Mouse (Mus musculus) MEL (cell line): ENCODE measurements at regions not wholly inside any gene's neighbourhood (a gene's known extent, or its start where the extent isn't known, plus 50 kb on each side); places are given as distances from the start of the nearest gene placed in this dataset.

Experiments
- DNase-seq: peaks from one replicate; pipeline ENCODE4 v3.0.0; 2011; ENCODE audit warnings: low read depth, low spot score
- H3K27ac ChIP-seq: 2 replicates; pipeline ENCODE4 v1.5.1; 2012; ENCODE audit warnings: low read depth, mild to moderate bottlenecking, control low read depth, low read length, moderate library complexity; ENCODE audit not compliant: control insufficient read depth
- H3K27me3 ChIP-seq, 2 experiments: fragments of 150-350 bp in 1 of 2; sonication (generic) in 1 of 2; 2 replicates each; pipeline ENCODE4 v1.6.1; 2012; ENCODE audit warnings: low read length in 2 of 2, mild to moderate bottlenecking in 2 of 2, improper control_type of control experiment in 1 of 2, moderate library complexity in 1 of 2; ENCODE audit not compliant: insufficient read depth in 2 of 2, control insufficient read depth in 1 of 2
- H3K36me3 ChIP-seq, 2 experiments: 2 replicates each; pipeline ENCODE4 v1.6.1; 2012 to 2014; ENCODE audit warnings: low read length in 2 of 2, improper control_type of control experiment in 1 of 2, inconsistent platforms in 1 of 2, mild to moderate bottlenecking in 1 of 2; ENCODE audit not compliant: insufficient read depth in 2 of 2, control insufficient read depth in 1 of 2
- H3K4me1 ChIP-seq, 2 experiments: fragments of 150-350 bp in 1 of 2; sonication (generic) in 1 of 2; 2 replicates each; pipeline ENCODE4 v1.6.1; 2012; ENCODE audit warnings: low read length in 2 of 2, improper control_type of control experiment in 1 of 2, mild to moderate bottlenecking in 1 of 2; ENCODE audit not compliant: insufficient read depth in 2 of 2, control insufficient read depth in 1 of 2
- H3K4me3 ChIP-seq, 2 experiments: fragments of 150-350 bp in 1 of 2; sonication (generic) in 1 of 2; 2 replicates each; pipeline ENCODE4 v1.5.1; 2012; ENCODE audit warnings: low read depth in 2 of 2, low read length in 2 of 2, mild to moderate bottlenecking in 2 of 2, moderate library complexity in 2 of 2, control low read depth in 1 of 2, improper control_type of control experiment in 1 of 2; ENCODE audit not compliant: control insufficient read depth in 1 of 2, insufficient read depth in 1 of 2
- H3K79me2 ChIP-seq: 2 replicates; pipeline ENCODE4 v1.6.1; 2012; ENCODE audit warnings: mild to moderate bottlenecking, low read length, moderate library complexity; ENCODE audit not compliant: control insufficient read depth, poor library complexity, insufficient read depth
- H3K9ac ChIP-seq: 2 replicates; pipeline ENCODE4 v1.6.1; 2012; ENCODE audit warnings: low read depth, mild to moderate bottlenecking, control low read depth, low read length, moderate library complexity; ENCODE audit not compliant: control insufficient read depth, poor library complexity, severe bottlenecking
- H3K9me3 ChIP-seq: fragments of 150-350 bp; sonication (generic); replicated peaks from 2 replicates; pipeline ENCODE4 v1.6.1; 2012; ENCODE audit warnings: mild to moderate bottlenecking, low read length, improper control_type of control experiment, moderate library complexity; ENCODE audit not compliant: insufficient read depth
- BHLHE40 ChIP-seq: IDR thresholded peaks from 2 replicates; pipeline ENCODE4 v1.6.1; 2012; ENCODE audit warnings: low read depth, mild to moderate bottlenecking, inconsistent platforms, low read length, improper control_type of control experiment, borderline replicate concordance
- CTCF ChIP-seq, 3 experiments: IDR thresholded peaks in 2 of 3; conservative IDR thresholded peaks in 1 of 3; 2 replicates each; pipeline ENCODE4 v1.5.1; 2011 to 2012; ENCODE audit warnings: low read length in 3 of 3, low read depth in 2 of 3, mild to moderate bottlenecking in 2 of 3, improper control_type of control experiment in 1 of 3, inconsistent platforms in 1 of 3, mixed read lengths in 1 of 3, moderate library complexity in 1 of 3; ENCODE audit not compliant: control insufficient read depth in 1 of 3, insufficient read depth in 1 of 3, poor library complexity in 1 of 3, severe bottlenecking in 1 of 3
- EP300 ChIP-seq, 2 experiments: IDR thresholded peaks; 2 replicates each; pipeline ENCODE4 v1.6.1; 2011; ENCODE audit warnings: improper control_type of control experiment in 2 of 2, low read length in 2 of 2, low read depth in 1 of 2, mild to moderate bottlenecking in 1 of 2
- ETS1 ChIP-seq: IDR thresholded peaks from 2 replicates; pipeline ENCODE4 v1.6.1; 2012; ENCODE audit warnings: low read depth, mild to moderate bottlenecking, inconsistent platforms, low read length, improper control_type of control experiment, moderate library complexity
- GATA1 ChIP-seq: IDR thresholded peaks from 2 replicates; pipeline ENCODE4 v1.6.1; 2011; ENCODE audit warnings: low read depth, low read length, improper control_type of control experiment
- KAT2A ChIP-seq: conservative IDR thresholded peaks from 2 replicates; pipeline ENCODE4 v1.6.1; 2012; ENCODE audit warnings: low read depth, low read length, improper control_type of control experiment, inconsistent platforms
- MAX ChIP-seq: IDR thresholded peaks from 2 replicates; pipeline ENCODE4 v1.6.1; 2011; ENCODE audit warnings: low read length, improper control_type of control experiment
- MEF2A ChIP-seq: IDR thresholded peaks from 2 replicates; pipeline ENCODE4 v1.6.1; 2014; ENCODE audit warnings: low read depth, mild to moderate bottlenecking, inconsistent platforms, low read length, improper control_type of control experiment; ENCODE audit not compliant: poor library complexity, insufficient replicate concordance, severe bottlenecking; ENCODE audit errors: extremely low read depth
- MYC ChIP-seq: IDR thresholded peaks from 2 replicates; pipeline ENCODE4 v1.6.1; 2011; ENCODE audit warnings: low read depth, mild to moderate bottlenecking, low read length, improper control_type of control experiment, moderate library complexity
- NELFE ChIP-seq: IDR thresholded peaks from 2 replicates; pipeline ENCODE4 v1.6.1; 2011; ENCODE audit warnings: low read depth, low read length, improper control_type of control experiment
- NRF1 ChIP-seq: IDR thresholded peaks from 2 replicates; pipeline ENCODE4 v1.6.1; 2014; ENCODE audit warnings: low read depth, mild to moderate bottlenecking, inconsistent platforms, low read length, improper control_type of control experiment, moderate library complexity; ENCODE audit not compliant: poor library complexity, insufficient read depth, severe bottlenecking
- RCOR1 ChIP-seq: IDR thresholded peaks from 2 replicates; pipeline ENCODE4 v1.6.1; 2012; ENCODE audit warnings: low read depth, mild to moderate bottlenecking, inconsistent platforms, low read length, improper control_type of control experiment
- TAL1 ChIP-seq: IDR thresholded peaks from 2 replicates; pipeline ENCODE4 v1.6.1; 2012; ENCODE audit warnings: mild to moderate bottlenecking, inconsistent platforms, low read length, moderate library complexity, mixed read lengths
- TCF12 ChIP-seq: IDR thresholded peaks from 2 replicates; pipeline ENCODE4 v1.6.1; 2014; ENCODE audit warnings: low read depth, mild to moderate bottlenecking, inconsistent platforms, low read length, improper control_type of control experiment, moderate library complexity
- ZC3H11A ChIP-seq: IDR thresholded peaks from 2 replicates; pipeline ENCODE4 v1.6.1; 2012; ENCODE audit warnings: low read depth, mild to moderate bottlenecking, inconsistent platforms, low read length, improper control_type of control experiment
- ZKSCAN1 ChIP-seq: IDR thresholded peaks from 2 replicates; pipeline ENCODE4 v1.6.1; 2012; ENCODE audit warnings: low read depth, mild to moderate bottlenecking, inconsistent platforms, low read length, improper control_type of control experiment, moderate library complexity

DNA sequence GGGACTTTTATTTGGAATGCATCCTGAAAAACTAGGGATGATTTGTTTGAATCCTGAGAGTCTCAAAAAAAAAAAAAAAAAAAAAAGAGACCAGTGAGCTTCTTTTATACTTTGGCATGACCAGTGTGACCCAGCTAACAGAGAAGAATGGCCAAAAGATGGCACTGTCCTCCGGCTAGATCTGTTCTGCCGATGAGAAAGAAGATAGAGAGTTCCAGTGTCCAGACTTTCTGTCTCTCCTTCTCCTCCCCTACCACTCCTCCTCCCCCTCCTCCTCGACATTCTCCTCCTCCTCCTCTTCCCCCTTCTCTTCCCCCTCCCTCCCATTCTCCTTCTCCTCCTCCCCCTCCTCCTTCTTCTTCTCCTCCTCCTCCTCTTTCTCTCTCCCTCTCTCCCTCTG is 84.6 kb upstream of the Sfswap start:
- no peak for TF ChIP-seq RCOR1
- Histone ChIP-seq H3K9me3 (no peaks in the 10 kb centered on the region), H3K36me3 (no peaks in the 10 kb centered on the region), H3K4me3 (no peak overlapping the region), H3K79me2 (no peaks in the 10 kb centered on the region), H3K9ac (no peak overlapping the region), H3K27ac (no peak overlapping the region), H3K4me1 (no peaks in the 10 kb centered on the region), H3K27me3 (no peaks in the 10 kb centered on the region)
- DNase-seq, result no peak

DNA sequence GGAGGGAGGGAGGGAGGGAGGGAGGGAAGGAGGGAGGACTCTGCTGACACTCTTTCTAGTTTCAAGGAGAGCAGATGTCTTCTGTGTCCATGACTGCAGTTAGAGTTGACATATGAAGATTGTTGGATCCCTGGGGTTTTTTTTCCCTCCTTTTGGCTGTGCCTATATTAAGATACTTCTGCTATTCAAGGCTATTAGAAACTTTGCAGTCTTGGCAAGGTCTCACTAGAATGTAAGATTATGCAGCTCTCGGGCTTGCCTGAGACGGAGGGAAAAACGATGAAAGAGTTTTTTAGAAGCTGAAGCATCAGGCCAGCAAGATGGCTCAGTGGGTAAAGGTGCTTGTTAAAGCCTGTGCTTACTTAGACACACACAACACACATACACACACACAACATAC is 83.5 kb upstream of the Sfswap start:
- TF ChIP-seq MAX, result no peak
- no peak for TF ChIP-seq MYC
- no peak for TF ChIP-seq EP300 (IDR thresholded peaks at IDR 0.05; ENCODE audit: low read depth in 1 of 2, low read length in 2 of 2)
- TF ChIP-seq KAT2A, result no peak
- TF ChIP-seq TCF12, result no peak
- TF ChIP-seq ETS1, result no peak
- TF ChIP-seq BHLHE40, result no peak
- TF ChIP-seq CTCF (IDR thresholded peaks at IDR 0.05 in 2 of 3, conservative IDR thresholded peaks at IDR 0.05 in 1 of 3; ENCODE audit: control insufficient read depth in 1 of 3, insufficient read depth in 1 of 3, low read depth in 2 of 3, low read length in 3 of 3, poor library complexity in 1 of 3, severe bottlenecking in 1 of 3), result no peak
- no peak for TF ChIP-seq MEF2A
- TF ChIP-seq NELFE, result no peak
- no peak for TF ChIP-seq TAL1
- TF ChIP-seq ZC3H11A, result no peak
- no peak for TF ChIP-seq GATA1
- no peak for TF ChIP-seq ZKSCAN1
- TF ChIP-seq NRF1, result no peak

DNA sequence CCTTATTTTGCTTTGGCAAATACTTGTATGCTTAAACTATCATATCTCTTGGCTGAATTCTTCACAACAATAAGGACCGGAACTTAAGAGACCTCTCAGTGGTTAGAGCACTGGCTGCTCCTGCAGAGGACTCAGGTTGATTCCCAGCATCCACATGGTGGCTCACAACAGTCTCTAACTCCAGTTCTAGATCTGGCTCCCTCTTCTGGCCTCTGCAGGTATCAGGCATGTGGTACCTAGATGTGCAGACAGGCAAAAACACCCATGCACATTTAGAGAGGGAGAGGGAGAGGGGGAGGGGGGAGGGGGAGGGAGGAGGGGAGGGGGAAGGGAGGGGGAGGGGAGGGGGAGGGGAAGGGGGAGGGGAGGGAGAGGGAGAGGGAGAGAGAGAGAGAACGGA is 80.0 kb upstream of the Sfswap start:
- no peak for DNase-seq

More for the DNA sequence above, 83.5 kb upstream of the Sfswap start:
- Histone ChIP-seq H3K36me3 (no peaks in the 10 kb centered on the region), H3K4me3 (no peak overlapping the region), H3K27ac (no peak overlapping the region), H3K4me1 (no peaks in the 10 kb centered on the region), H3K9me3 (no peaks in the 10 kb centered on the region), H3K79me2 (no peaks in the 10 kb centered on the region), H3K9ac (no peak overlapping the region), H3K27me3 (no peaks in the 10 kb centered on the region)
- DNase-seq, result no peak

More for the DNA sequence above, 80.0 kb upstream of the Sfswap start:
- Histone ChIP-seq H3K9me3 (no peaks in the 10 kb centered on the region), H3K27me3 (no peaks in the 10 kb centered on the region), H3K9ac (no peak overlapping the region), H3K36me3 (no peaks in the 10 kb centered on the region), H3K79me2 (no peaks in the 10 kb centered on the region), H3K4me1 (no peaks in the 10 kb centered on the region), H3K27ac (no peak overlapping the region), H3K4me3 (no peak overlapping the region)
- peak in 1 of 3 experiments; percentile 11; a peak in 1 of 6 replicates for TF ChIP-seq CTCF (IDR thresholded peaks at IDR 0.05 in 2 of 3, conservative IDR thresholded peaks at IDR 0.05 in 1 of 3; ENCODE audit: control insufficient read depth in 1 of 3, insufficient read depth in 1 of 3, low read depth in 2 of 3, low read length in 3 of 3, poor library complexity in 1 of 3, severe bottlenecking in 1 of 3)
- TF ChIP-seq ZC3H11A, result no peak
